Mouse (Mus musculus) right cerebral cortex, adult 2 months (tissue): ENCODE data around the gene Zfp146.
"Not testable (repeated sequence)": the region's sequence is repeated elsewhere in the genome, so short reads cannot be mapped to it uniquely, and the experiment has no call there.

ENCODE experiments used
- DNase-seq, 2 experiments: peaks; one replicate each; pipeline ENCODE4 v3.0.0; 2021 to 2022; ENCODE audit warnings: low spot score in 2 of 2

The Zfp146 gene

DNA sequence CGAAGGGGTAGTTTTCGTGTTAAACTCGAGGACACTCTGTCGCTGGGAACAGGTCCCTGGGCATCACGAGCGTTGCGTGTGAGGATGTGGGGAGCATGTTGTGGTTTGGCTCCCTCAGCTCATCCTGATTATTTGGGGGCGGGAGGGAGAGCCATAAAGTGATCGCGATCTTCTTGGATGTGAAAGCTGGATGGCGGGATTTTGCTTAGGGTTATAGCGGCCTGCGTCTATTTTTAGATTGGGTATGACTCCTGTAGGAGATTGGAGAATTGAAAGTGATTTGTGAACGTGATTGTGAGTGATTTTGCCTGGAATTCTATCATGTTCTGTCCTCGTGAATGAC, 47.4 kb downstream of the Zfp146 start:
- DNase-seq, result no peak

DNA sequence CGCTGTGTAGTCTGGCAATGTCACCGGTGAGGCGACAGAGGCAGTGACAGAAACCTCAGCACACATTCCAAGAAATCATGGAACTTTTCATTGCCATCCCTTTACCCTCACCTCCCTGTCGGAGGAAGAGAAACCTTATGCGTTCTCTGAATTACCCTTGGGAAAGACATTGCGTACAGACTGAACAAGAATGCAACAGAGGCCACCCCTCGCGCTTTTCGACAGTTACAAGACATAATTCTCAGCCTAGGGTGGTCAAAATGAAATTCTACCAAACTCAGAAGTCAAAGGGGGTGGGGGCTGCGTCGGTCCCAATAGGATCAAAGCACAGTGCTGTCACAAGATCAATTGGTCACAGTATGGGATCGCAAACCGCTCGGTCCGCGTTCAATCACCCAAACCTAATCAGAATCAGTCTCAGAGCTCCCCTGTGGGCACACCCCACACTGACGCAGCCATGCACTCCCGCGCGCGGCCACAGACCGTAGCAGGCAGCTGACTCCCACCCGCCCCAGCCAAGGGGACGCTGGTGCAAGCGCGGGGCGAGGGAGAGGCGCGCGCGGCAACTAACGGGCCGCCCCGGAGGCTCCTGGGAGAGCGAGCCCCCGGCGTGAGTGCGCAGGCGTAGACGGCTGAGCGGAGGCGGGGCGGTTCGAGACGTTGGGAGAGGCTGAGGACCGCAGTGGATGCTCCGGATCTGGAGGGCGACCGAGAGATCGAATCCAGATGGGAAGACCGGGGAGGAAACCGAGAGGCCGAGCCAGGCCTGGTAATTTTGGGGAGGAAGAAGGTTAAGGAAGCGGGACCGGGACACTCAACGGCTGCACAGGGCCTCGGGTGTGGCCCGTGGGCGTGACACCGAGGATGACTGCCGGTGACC, 48.0 kb downstream of the Zfp146 start, which contains the start of gene Zfp382:
Zfp382 (plus strand) TSS at position 635 of the 880 bp plus-strand sequence.
- peak; percentile 87 to 89 for DNase-seq

DNA sequence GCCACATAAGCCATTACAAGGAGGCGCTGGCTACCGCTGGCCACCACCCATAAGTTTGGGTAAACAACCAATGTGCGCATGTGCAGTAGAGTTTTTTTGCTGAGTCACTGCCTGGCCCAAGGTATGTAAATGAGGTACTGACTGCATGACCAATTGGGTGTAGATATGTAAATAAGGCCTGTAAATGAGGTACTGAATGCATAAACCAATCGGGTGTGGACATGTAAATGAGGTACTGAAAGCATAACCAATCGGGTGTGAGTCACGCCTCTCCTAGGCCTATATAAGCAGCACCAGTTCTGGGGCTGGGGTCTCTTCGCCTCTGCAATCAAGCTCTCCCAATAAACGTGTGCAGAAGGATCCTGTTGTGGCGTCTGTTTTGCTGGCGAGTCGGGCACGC, 51.6 kb downstream of the Zfp146 start:
- not testable (repeated sequence) for DNase-seq

DNA sequence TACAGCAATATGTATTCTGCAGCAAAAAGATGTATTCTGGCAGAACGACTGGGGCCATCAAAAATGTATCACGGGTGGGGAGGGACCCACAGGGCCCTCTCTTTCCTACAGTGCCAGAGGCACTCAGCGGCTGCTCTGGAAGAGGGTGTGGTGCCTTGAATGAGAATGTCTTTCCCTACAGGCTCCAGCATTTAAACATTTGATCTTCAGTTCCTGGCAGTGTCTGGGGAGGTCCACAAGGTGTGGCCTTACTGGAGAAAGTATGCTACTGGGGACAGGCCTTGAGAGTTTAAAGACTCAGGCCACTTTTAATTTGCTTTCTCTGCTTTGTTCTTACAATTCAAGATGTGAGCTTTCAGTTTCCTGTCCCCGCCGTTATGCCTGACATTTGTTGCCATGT, 53.5 kb downstream of the Zfp146 start:
- DNase-seq, result no peak
